27 mouse cellular contexts compared by ENCODE assay signal in genomic region chrX:103584262-103584661, GRCm38 (mm10). TPM values are rescaled to one million over a fixed set of nuclear protein-coding genes. Genes with fewer than 3 reads are reported as not detected.
A peak's percentile ranks its signal among the peaks of the same experiment; 100 is the strongest.
DNase-seq lines count a peak whose midpoint lies in the region; ATAC-seq and TF ChIP-seq lines count a peak whose summit lies in the region.
"Had no signal": no experiment of that assay in that cellular context is flagged by ENCODE, and none has a peak within 500 bp of the region (broad histone marks: within the 10 kb centered on the region; RNA-seq: fewer than 3 reads in every experiment).

No protein-coding gene starts in this region.

- H3K36me3 ChIP-seq in G1E (replicated peaks): peaks cover 9% of the 10 kb centered on the region
- H3K36me3 ChIP-seq: forebrain, embryonic 15.5 days had no signal

- intact Hi-C loops in gastrocnemius, adult 2 months (cut with DNase I): no loop called here

- no peaks in the 10 kb centered on the region for H3K27me3 ChIP-seq in G1E (ENCODE audit: insufficient read depth, low read length)
- H3K27me3 ChIP-seq: embryonic facial prominence, embryonic 13.5 days; forebrain, embryonic 15.5 days; liver, embryonic 15.5 days had no signal

- peak overlapping the region; percentile 48; the same call in 1 of the 2 replicates for H3K4me3 ChIP-seq in gastrocnemius, adult 2 months
- no peak overlapping the region for H3K4me3 ChIP-seq in G1E (ENCODE audit: low read depth, low read length)
- H3K4me3 ChIP-seq: embryonic facial prominence, embryonic 13.5 days; forebrain, embryonic 15.5 days; heart, embryonic 10.5 days; hindbrain, embryonic 10.5 days; liver, embryonic 15.5 days had no signal

- peak; percentile 45 for ATAC-seq in G1E (ENCODE audit: extremely low read depth, insufficient number of reproducible peaks, low FRiP score, poor library complexity, severe bottlenecking)
- ATAC-seq in cerebellum, adult (ENCODE audit: insufficient number of reproducible peaks, low FRiP score, low TSS enrichment): no peak
- ATAC-seq: forebrain, embryonic 15.5 days; hindbrain, postnatal 0 days; lung, postnatal 0 days; midbrain, embryonic 16.5 days had no signal

- peak overlapping the region; percentile 63 for H3K27ac ChIP-seq in gastrocnemius, adult 2 months
- H3K27ac ChIP-seq: embryonic facial prominence, embryonic 13.5 days; forebrain, embryonic 15.5 days; heart, embryonic 10.5 days; hindbrain, embryonic 10.5 days; hindbrain, postnatal 0 days; liver, embryonic 15.5 days had no signal

- H3K4me1 ChIP-seq in G1E (ENCODE audit: insufficient read depth, low read depth, low read length): peaks cover 3% of the 10 kb centered on the region; the same call in 1 of the 2 replicates
- H3K4me1 ChIP-seq: embryonic facial prominence, embryonic 13.5 days; forebrain, embryonic 15.5 days; hindbrain, embryonic 10.5 days had no signal

- no peak for TF ChIP-seq CTCF in gastrocnemius, adult 2 months (IDR thresholded peaks at IDR 0.05)
- TF ChIP-seq CTCF in G1E (IDR thresholded peaks at IDR 0.05; ENCODE audit: low read depth, low read length): no peak

- no peaks in the 10 kb centered on the region for H3K9me3 ChIP-seq in G1E (replicated peaks)
- H3K9me3 ChIP-seq: embryonic facial prominence, embryonic 13.5 days; forebrain, embryonic 15.5 days; heart, embryonic 10.5 days; hindbrain, embryonic 10.5 days; liver, embryonic 15.5 days had no signal

- no peak for DNase-seq in gastrocnemius, adult 2 months
- DNase-seq in gastrocnemius, postnatal 4 days (ENCODE audit: low spot score in 2 of 2): no peak
- DNase-seq in 3T3-L1 (ENCODE audit: low read depth, low spot score) (peak; percentile 6), G1E (ENCODE audit: low spot score) (no peak)
- DNase-seq in c-Kit-positive CD71-positive TER-119-negative erythroid progenitor cells, embryonic 14.5 days (ENCODE audit: low read depth): peak; percentile 4
- no peak for DNase-seq in embryo, embryonic 10.5 days (ENCODE audit: low spot score)
- DNase-seq in left cerebral cortex, adult 18-20 months (ENCODE audit: low spot score in 2 of 2): no peak
- DNase-seq: cerebellum, adult 9-11 months; gastrocnemius, postnatal 36 days; kidney, adult 8-10 months; kidney, postnatal 25 days; left cerebral cortex, postnatal 4 days had no signal

RNA-seq across cellular contexts. Expression of gene Zcchc13, which starts 46.1 kb away (rescaled TPM):
- not detected for total RNA-seq in gastrocnemius, adult 2 months (2021)
- not detected for total RNA-seq in gastrocnemius, postnatal 4 days (2021)
- not detected in 2 replicates for total RNA-seq in G1E (2014; fragmentation: Nextera tagmentation)
- total RNA-seq in G1E (2017): not detected in 2 replicates
- polyA plus RNA-seq in G1E (2012): not detected in 2 replicates
- not detected for total RNA-seq in left cerebral cortex, adult 18-20 months (2021)
- total RNA-seq: gastrocnemius, postnatal 36 days; hindbrain, postnatal 0 days; layer of hippocampus, adult 8-10 months; left cerebral cortex, postnatal 4 days; neutrophil, adult 5-6 weeks had no signal
- polyA plus RNA-seq: C2C12; embryonic facial prominence, embryonic 13.5 days; forebrain, embryonic 15.5 days; heart, embryonic 10.5 days; heart, postnatal 0 days; hindbrain, embryonic 10.5 days; hindbrain, postnatal 0 days; liver, embryonic 15.5 days; lung, postnatal 0 days; midbrain, embryonic 16.5 days; stomach, embryonic 16.5 days; thymus, postnatal 0 days had no signal

Comparison
In these comparisons a context has a peak if more than half of its experiments do, and no peak if none do; other contexts are left out.
1. DNase-seq: peak in 3T3-L1 (single experiment) and c-Kit-positive CD71-positive TER-119-negative erythroid progenitor cells, embryonic 14.5 days (single experiment); none in gastrocnemius, adult 2 months (single experiment), gastrocnemius, postnatal 4 days (0 of 2), G1E (single experiment), embryo, embryonic 10.5 days (single experiment) and left cerebral cortex, adult 18-20 months (0 of 2).